Mouse (Mus musculus) skeletal muscle tissue, adult 2 months (tissue): ENCODE results near the gene Tsfm.
"Not testable (repeated sequence)": the region's sequence is repeated elsewhere in the genome, so short reads cannot be mapped to it uniquely, and the experiment has no call there.

Experiments
- DNase-seq: peaks from one replicate; pipeline ENCODE4 v3.0.0-alpha.2; 2012; ENCODE audit warnings: low read depth, low spot score

The Tsfm gene

DNA sequence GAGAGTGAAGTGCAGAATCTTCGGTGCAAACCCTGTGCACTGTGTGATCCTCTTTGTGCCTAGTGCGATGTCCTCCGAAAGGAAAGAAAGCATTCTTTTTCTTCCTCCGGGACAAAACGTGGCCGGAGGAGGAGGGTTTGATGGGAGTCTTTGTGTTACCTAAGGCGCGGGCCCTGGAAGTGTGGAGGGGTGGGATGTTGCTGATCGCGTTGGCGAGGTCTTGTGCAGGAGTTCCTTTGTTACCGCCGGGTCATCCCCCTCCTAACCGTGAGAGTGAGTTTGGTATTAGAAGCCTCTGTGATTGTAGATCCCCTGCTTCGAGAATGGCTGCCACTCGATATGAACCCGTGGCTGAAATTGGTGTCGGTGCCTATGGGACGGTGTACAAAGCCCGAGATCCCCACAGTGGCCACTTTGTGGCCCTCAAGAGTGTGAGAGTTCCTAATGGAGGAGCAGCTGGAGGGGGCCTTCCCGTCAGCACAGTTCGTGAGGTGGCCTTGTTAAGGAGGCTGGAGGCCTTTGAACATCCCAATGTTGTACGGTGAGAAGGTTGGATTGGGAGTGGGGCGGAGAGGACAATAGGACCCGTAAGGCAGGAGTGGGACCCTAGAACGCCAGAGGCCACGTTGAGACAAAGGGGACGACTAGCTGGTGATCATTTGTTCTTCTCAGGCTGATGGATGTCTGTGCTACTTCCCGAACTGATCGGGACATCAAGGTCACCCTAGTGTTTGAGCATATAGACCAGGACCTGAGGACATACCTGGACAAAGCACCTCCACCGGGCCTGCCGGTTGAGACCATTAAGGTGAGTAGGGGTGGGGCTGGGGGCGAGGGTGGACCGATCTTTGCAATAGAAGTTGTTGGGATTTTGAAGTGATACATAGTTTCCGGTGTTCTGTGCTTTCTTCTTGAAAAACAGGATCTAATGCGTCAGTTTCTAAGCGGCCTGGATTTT, 33.6 kb upstream of the Tsfm start:
- DNase-seq = no peak

DNA sequence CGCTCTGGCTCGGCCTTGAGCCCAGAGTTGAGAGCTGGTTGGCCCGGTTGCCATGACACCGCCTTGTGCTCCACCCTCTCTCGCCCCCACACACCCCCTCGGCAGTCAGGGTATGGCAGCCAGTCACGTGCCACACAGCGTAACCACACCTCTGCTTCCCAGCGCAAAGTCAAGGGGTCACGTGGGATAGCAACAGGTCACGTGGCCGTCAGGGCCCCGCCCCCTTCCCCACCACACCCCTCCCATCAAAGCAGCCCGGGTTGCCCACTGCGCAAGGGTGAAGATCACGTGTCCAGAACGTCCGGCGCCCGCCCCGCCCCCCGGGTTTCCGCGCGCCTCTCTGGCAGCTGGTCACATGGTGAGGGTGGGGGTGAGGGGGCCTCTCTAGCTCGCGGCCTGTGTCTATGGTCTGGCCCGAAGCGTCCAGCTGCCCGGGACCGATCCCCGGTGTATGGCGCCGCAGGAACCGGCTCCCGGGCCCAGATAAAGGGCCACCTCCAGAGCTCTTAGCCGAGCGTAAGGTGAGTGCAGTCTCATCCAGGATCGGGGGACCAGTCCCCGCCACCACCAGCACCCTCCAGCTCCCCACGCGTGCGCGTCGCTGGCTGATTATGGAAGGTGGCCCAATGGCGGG, 32.7 kb upstream of the Tsfm start, which contains the start of gene Cdk4:
Gene Cdk4 (plus strand): TSS at position 296 of the 634 bp plus-strand sequence.
- peak; percentile 99 for DNase-seq

DNA sequence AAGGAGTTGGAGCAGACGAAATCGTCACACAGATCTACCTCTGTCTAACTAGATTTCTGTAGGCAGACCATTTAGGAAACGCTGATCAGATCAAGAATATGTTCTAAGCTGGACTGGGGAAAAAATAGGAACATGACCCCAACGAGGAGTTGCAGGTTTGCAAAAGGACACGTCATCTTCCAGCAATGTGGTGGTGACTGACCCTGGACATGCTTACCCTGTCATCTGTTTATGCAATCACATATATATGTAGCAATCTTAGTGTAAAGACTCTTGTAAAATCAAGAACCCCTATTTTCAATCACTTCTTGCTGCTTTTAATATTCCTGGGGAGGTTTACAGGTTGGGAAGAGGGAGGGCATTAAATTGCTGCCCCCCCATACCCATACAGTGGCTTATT, 31.9 kb upstream of the Tsfm start:
- no peak for DNase-seq

DNA sequence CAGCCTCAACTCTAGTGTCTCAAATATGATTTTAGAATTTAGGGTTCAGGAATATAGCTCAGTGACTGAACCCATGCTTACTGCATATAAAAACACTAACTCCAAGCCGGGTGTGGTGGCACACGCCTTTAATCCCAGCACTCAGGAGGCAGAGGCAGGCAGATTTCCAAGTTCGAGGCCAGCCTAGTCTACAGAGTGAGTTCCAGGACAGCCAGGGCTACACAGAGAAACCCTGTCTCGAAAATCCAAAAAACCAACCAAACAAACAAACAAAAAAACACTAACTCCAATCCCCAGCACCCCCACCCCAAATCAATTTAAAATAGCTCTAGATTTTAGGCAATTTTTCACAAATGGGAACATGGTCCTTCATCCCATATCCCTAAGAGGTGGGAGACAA, 31.5 kb upstream of the Tsfm start:
- DNase-seq = not testable (repeated sequence)

DNA sequence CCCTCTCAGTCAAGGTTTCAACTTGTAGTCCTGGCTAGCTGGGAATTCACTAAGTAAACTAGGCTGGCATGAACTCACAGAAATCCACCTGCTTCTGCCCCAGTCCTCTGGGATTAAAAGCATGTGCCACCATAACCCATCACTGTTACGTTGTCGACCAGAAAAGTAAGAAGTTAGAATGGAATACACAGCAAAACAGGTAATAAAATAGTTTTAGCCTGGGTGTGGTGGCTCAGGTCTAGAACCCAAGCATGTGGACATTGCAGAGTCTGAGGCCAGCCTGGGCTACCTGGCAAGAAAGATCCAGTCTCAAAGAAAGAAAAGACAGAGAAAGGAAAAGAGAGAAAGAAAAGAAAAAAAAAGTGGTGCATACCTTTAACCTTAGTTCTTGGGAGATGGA, 30.9 kb upstream of the Tsfm start:
- DNase-seq = no peak

DNA sequence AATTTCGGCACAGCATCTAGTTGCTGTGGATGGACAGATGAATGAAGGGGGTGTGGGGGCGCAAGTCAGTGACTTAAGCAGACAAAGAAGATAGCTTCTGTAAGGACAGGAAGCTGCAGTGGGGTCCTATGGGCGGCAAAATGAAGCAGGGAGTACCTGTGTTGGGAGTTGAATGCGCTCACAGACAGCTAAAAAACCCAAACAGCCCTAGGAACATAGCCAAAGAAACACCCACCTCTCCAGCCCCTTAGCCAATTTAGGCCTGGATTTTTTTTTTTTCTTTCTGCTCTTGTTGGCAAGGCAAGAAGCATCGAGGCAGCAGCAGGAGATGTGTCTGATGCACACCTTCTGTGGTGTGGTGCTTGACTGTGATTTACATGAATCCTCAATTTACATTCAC, 30.4 kb upstream of the Tsfm start:
- no peak for DNase-seq

DNA sequence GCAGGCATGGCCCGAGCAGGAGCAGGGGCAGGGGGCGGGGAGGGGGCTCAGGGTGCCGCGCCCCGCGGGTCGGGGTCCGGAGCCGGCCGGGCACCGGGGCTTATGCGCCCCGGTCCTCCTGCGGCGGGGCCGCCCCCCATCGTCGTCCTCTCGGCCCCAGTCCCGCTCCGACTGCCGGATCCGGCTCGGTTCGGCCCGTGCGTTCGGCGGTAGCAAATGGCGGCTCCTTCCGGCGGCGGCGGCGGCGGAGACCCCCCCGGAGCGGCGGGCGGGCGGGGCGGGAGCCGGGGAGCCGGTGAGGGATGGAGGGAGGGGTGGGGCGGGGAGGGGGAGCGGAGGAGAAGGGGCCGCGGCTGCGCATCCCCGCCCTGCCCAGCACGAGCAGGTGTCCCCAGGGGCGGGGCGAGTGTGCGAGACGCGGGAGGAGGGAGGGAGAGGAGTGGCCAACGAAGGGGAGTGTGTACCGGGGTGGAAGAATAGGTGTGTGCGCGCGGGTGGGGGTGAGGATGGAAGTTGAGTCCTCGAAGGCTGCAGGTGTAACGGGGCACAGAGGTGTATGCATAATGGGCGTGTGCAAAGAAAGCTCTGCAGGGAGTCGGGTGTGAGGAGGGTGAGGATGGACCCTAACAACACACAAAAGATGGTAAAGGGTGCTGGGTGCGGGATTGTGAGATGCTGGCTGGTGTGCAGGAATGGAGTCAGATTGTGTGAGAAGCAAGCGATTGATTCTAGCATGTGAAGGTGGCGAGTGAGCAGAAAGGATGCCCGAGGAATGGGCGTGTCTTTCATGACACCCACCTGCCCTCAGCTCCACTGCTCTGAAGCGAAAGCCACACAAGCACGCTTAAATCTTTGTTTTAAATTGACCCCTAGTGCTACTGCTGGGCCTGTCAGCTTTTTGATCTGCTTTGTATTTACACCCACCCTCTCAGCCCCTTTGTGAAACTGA, 29.6 kb upstream of the Tsfm start, which contains the start of gene March9:
Gene March9 (minus strand): TSS at position 217 of the 949 bp plus-strand sequence.
- no peak for DNase-seq

DNA sequence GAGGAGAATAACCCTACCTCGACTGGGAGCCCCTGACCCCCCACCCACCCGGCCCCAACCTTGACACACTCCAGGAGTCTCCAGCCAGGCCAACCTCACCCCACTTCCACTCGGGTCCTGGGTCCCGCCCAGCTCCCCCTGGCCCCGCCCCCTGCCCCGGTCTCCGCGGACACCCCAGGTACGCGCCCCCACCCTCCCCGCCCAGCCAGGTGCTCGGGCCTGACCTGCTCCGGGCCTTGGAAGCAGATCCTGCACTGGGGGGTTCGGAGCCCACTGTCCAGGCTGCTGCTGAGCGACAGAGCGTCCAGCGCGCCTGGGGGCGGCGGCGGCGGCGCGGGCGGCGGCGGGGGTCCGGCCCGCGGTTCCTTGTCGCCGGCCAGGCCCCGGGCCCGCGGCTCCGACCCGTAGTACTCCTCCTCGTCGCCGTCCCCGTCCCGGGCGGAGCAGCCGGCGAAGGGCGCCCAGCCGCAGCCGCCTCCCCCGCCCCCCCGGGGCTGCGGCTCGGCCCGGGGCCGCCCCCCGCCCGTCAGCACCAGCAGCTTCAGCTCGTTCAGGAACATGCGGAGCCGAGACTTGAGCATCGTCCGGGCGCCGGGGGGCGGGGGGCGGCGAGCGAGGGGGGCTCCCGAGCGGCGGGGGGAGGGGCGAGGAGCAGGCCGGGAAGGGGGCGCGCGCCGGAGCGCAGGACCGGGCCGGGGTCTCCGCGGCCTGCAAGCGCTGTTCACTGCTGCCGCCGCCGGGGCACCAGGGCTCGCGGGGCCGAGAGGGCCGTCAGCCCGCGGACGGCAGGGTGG, 28.7 kb upstream of the Tsfm start:
- no peak for DNase-seq

DNA sequence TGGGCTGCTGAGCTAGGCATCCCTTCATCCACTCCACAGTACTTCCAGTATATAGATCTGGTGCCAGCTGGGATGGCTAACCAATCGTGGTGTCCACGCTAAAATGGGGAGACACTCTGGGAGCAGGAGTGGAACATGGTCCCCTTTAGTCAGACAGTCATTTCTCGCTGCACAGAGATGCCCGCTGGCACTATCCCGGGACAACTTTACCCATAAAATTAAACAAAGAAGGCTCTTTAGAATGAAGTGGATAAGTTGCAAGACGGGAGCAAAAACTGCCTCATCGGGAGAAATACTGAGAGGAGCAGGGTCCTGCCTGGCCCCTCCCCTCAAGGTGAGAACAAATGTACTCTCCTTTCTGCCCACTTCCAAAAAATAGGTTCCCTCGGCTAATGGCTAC, 28.1 kb upstream of the Tsfm start:
- no peak for DNase-seq

DNA sequence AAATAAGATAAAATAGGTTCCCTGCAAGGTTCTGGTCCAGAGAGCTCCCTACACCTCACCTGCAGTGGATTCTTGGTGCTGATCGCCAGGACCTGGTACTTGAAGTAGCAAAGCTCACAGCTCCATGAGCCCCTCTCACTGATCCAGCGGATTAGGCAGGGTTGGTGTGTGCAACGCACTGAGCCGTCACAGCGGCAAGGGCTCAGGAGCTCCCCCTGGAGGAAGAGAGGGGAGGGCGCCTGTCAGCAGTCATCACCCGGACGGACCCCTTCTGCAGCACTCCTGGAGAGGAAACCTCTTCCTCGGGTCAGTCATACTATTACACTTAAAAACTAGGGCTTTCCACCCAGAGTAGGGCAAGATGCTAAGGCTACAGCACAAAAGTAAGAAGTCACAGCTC, 27.5 kb upstream of the Tsfm start:
- DNase-seq = no peak

DNA sequence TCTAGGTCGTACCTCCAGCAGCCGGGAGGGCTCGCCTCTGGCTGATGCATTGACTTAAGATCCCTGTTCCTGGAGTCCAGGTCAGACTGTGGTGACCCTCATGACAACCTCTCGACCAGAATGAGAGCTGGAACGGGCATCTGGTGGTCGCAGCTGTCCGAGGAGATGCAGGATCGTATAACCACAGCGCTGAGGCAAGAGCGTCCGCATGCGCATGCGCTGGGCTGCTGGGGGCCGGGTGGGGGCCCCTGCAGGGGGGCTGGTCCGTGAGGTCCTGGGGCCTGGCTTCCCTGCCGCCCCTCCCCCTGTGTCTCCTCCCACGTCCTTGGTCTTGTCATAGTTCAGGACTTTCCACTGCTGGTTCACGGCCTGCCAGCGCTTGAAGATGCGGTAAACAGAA, 25.9 kb upstream of the Tsfm start:
- DNase-seq = no peak

DNA sequence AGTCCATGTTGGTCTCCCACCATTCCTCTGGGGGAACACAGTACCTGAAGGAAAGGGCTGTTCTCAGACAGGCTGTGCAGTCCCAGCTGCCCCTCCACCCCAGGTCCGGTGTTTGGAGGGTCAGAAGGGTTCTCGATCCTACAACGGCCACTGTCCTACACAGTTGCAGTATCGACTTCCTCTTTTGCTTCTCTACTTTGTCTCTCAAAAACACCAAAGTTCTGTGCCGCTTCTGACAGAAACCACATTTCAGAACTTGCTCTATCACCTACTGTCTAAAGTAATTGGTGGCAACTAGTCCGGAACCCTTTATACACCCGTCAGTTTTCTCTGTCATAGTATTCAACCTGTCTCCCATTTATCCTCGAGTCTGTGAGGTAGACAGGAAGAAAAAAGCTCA, 24.8 kb upstream of the Tsfm start:
- DNase-seq = no peak

DNA sequence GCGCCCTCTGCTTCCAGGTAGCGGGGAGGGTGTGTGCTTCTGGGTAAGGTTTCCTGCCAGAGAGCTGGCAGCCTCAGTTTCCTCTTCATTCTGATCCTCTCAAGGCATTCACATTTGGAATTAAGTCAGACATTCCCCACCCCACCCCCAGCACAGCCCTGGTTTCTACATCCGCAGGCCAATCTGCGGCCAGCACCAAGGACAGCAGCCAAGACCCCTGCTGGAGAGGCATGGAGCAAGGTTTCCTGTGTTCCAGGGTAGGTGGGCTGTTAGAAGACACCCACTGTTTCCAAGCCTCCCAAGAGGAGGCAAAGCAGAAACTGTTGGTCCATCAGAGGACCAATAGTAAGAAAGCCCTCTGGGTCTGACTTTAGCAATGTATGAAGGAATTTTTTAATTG, 24.0 kb upstream of the Tsfm start:
- no peak for DNase-seq

DNA sequence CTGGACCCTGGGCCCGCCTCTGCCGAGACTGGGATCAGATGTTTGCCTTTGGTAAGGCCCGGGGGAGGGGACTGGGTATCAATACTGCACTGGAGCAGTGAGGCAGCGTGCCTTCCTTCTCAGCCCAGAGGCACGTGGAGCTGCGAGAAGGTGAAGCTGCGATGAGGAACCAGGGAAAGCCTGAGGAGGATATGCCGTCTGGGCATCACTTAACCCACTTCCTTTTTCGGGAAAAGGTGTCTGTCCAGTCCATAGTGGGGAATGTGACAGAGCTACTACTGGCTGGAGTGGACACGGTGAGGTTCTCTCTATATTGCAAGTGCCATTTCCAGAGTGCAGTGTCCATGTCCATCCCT, 19.5 kb upstream of the Tsfm start:
- DNase-seq = no peak

DNA sequence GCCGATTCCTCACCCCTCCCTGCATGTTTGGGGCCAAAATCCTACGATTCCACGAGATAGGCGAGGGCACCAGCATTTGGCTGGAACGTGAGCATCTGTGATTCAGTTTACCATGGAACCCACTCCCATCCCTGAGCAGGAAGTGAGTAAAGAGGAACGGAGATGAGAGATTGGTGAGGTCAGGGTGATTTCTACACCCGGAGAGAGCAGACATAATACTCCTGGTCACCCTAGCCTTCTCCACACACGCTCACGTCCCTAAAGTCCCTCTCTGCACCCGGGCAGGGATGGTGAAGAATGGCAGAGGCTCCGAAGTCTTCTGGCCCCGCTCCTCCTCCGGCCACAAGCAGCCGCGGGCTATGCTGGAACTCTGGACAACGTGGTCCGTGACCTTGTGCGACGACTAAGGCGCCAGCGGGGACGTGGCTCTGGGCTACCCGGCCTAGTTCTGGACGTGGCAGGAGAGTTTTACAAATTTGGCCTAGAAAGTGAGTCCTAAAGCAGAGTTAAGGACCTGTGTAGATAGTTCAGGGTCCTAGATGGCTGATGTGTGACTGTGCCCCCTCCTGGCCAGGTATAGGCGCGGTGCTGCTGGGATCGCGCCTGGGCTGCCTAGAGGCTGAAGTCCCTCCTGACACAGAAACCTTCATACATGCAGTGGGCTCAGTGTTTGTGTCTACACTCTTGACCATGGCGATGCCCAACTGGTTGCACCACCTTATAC, 18.9 kb upstream of the Tsfm start:
- no peak for DNase-seq

DNA sequence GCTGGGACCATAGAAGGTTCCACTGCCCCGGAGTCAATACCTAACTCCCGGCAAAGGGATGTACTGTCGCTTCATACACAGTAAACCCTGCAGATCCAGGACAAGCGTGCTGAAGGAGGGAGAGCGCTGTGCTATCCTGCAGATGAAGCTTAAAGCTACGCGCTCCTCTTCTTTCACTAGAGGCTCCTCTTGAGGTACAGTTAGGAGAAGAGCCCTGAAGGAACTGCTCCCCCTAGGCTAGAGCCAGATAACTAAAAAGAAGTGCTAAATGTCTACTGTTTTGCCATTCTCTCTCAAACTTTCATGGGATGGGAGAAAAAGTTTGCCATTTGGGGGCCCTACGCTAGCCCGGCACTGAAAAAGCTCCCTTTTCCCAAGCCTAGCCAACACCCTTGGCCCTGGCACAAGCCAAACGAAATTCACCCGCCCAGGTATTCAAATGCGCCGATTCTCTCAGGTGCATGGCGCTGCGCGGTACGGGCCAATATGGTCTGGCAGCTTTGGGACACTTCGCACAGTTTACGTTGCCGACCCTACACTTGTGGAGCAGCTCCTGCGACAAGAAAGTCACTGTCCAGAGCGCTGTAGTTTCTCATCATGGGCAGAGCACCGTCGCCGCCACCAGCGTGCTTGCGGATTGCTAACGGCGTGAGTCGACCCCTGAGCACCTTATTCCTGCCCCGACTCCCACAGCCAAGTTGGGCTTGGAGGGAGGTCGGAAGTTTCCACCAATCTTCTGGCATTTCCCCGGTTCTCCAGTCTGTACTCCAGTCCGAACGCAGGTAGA, 18.2 kb upstream of the Tsfm start:
- no peak for DNase-seq

DNA sequence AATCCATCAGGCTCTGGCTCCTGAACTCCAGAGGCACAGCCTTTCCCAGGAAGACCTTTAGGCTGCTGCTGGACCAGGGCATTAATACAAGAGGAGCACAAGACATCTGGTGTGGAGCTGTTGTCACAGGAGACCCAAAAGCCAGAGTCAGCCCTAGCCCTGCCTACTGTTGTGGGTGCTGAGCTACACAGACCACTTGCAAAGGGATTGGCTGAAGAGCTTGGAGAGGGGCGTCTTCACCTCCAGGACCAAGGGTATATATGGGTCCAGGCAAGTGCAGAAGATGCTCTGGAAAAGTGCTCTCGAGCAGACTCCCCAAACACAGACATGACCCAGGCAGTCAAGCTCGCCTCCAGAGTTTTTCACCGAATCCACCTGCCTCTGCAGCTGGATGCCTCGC, 17.3 kb upstream of the Tsfm start, which contains the start of gene Cyp27b1:
Gene Cyp27b1 (plus strand): TSS at position 297 of the 400 bp plus-strand sequence.
- no peak for DNase-seq

DNA sequence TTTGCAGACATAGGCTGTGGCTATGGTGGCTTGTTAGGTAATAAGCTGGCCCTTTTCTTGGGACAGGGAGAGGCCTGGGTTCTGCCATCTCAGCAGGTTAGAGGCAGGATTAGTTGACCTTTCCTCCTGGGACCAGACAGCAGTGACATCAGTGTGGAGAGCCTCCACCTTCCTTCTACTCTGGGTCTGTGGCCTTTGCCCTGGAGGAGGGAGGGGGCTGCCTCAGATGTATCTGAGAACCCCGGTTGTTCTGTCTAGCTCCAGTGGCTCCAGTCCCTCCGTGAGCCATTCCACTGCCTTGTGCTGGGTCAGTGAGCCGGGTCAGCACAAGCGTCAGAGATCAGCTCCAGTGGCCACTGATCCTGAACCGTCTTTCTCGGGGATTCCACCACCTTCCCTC, 12.5 kb upstream of the Tsfm start:
- DNase-seq = no peak

DNA sequence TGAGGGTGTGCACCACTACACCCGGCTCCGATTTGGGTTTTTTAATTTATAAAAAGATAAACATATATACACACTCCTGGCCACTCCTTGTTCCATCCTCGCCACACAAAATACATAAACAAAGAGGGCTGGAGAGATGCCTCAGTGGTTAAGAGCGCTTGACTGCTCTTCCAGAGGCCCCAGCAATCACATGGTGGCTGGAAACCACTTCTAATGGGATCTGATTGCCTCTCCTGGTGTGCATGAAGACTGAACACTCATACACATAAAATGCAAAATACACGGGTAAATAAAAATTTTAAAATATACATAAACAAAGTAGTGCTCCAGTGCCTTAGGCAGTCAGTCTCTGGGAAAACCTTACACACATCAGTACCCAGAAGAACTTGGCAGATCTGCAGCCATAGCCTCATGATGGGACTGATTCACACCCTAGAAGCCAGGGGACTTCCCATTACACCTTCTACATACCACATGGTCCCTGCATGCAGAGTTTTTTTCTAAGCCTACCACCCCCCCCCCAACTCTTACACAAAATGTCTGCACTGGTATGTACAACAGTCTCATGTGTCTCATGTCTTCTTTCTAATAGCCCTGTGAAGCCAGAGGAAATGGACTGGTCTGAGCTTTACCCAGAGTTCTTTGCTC, 12.0 kb upstream of the Tsfm start:
- DNase-seq = no peak
